In the genomic region with DNA sequence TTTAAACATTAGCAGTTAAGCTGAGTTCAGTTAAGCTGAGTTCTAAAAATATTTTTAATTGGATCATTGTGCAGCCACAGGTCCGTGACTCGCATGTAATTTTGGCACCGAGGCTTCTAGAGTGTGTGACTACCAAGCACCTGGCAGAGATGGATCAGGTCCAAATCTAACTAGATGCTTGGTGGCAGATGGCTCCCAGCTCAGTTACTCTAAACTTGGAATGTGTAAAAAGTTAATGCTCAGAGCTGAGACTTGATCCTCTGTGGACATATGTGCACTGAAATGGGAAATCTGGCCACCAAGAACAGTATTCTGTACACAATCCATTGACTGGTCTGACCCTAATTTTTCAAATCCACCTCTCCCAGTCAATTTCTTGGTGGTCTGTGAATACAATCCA, we compare ENCODE assay signal across 8 mouse cellular contexts.
DNase-seq lines count a peak whose midpoint lies in the region; TF ChIP-seq lines count a peak whose summit lies in the region.

No protein-coding gene starts in this region.

- intact Hi-C loops in left cerebral cortex, adult 2 months (cut with DNase I): loop anchor here (1.0 kb wide), 1 partner anchor 375 kb away; no protein-coding TSS in a partner anchor

- peak; percentile 3 to 39 for DNase-seq in gastrocnemius, adult 8-10 months (ENCODE audit: low spot score in 2 of 2)
- no peak for DNase-seq in gastrocnemius, postnatal 25 days
- peak; percentile 96 for DNase-seq in brain, embryonic 14.5 days (ENCODE audit: low read depth)
- DNase-seq in frontal cortex, postnatal 10 days (ENCODE audit: low spot score in 2 of 2): peak; percentile 51 to 57
- DNase-seq in left cerebral cortex, adult 2 months (ENCODE audit: extremely low spot score in 1 of 2, low spot score in 2 of 2): peak; percentile 54 to 69
- DNase-seq in adrenal gland, adult (ENCODE audit: inconsistent age in 2 of 2, low spot score in 1 of 2): no peak
- no peak for DNase-seq in lung, postnatal 25 days (ENCODE audit: low spot score)
- no peak for DNase-seq in adrenal gland, postnatal 4 days (ENCODE audit: low spot score in 2 of 2)

- no peak for TF ChIP-seq CTCF in brain, embryonic 14.5 days (IDR thresholded peaks at IDR 0.05; ENCODE audit: borderline replicate concordance, extremely low read depth, insufficient read depth, insufficient read length)
- no peak for TF ChIP-seq CTCF in left cerebral cortex, adult 2 months (IDR thresholded peaks at IDR 0.05)

- no peak overlapping the region for H3K4me3 ChIP-seq in left cerebral cortex, adult 2 months

- H3K27ac ChIP-seq in left cerebral cortex, adult 2 months: peak overlapping the region; percentile 63; the same call in 1 of the 2 replicates

- no peak for TF ChIP-seq POLR2A in brain, embryonic 14.5 days (IDR thresholded peaks at IDR 0.05; ENCODE audit: borderline replicate concordance, extremely low read depth, insufficient read depth, insufficient read length, poor library complexity, severe bottlenecking)

Comparison
In these comparisons a context has a peak if more than half of its experiments do, and no peak if none do; other contexts are left out.
1. DNase-seq: peak in gastrocnemius, adult 8-10 months (2 of 2), brain, embryonic 14.5 days (single experiment), frontal cortex, postnatal 10 days (2 of 2) and left cerebral cortex, adult 2 months (2 of 2); none in gastrocnemius, postnatal 25 days (single experiment), adrenal gland, adult (0 of 2), lung, postnatal 25 days (single experiment) and adrenal gland, postnatal 4 days (0 of 2).